Mouse (Mus musculus) liver, embryonic 16.5 days (tissue): Measurements from ENCODE around the gene Cacna2d1. TPM values are rescaled to one million over a fixed set of nuclear protein-coding genes. Genes with fewer than 3 reads are reported as not detected.

Experiments
- ATAC-seq: fragments of 200-750 bp; cut with Nextera tagmentation; 2 replicates; pipeline ENCODE4 v1.8.0; 2017; ENCODE audit warnings: low read depth, mild to moderate bottlenecking, moderate number of reproducible peaks, moderate library complexity
- H3K27ac ChIP-seq: fragments of 300-500 bp; sonication (generic); 2 replicates; pipeline ENCODE4 v1.5.1; 2014; ENCODE audit warnings: mild to moderate bottlenecking, low read length
- H3K27me3 ChIP-seq: fragments of 300-500 bp; sonication (generic); 2 replicates; pipeline ENCODE4 v1.6.1; 2014; ENCODE audit warnings: low read depth, low read length, mixed read lengths; ENCODE audit not compliant: control insufficient read depth, insufficient read depth
- H3K36me3 ChIP-seq: fragments of 300-500 bp; sonication (generic); 2 replicates; pipeline ENCODE4 v1.6.1; 2014; ENCODE audit warnings: mild to moderate bottlenecking; ENCODE audit not compliant: control insufficient read depth, insufficient read depth
- H3K4me1 ChIP-seq: fragments of 300-500 bp; sonication (generic); 2 replicates; pipeline ENCODE4 v1.6.1; 2014; ENCODE audit warnings: low read depth, low read length, mixed read lengths; ENCODE audit not compliant: control insufficient read depth
- H3K4me2 ChIP-seq: fragments of 300-500 bp; sonication (generic); 2 replicates; pipeline ENCODE4 v1.6.1; 2014; ENCODE audit warnings: low read depth, low read length, mixed read lengths
- H3K4me3 ChIP-seq: fragments of 300-500 bp; sonication (generic); 2 replicates; pipeline ENCODE4 v1.5.1; 2014; ENCODE audit warnings: low read depth, mild to moderate bottlenecking, low read length
- H3K9ac ChIP-seq: fragments of 300-500 bp; sonication (generic); 2 replicates; pipeline ENCODE4 v1.6.1; 2014; ENCODE audit warnings: low read depth, low read length
- H3K9me3 ChIP-seq: fragments of 300-500 bp; sonication (generic); replicated peaks from 2 replicates; pipeline ENCODE4 v1.6.1; 2016; ENCODE audit warnings: low read length; ENCODE audit not compliant: control insufficient read depth
- WGBS: fragments of 180-500 bp; shearing (Covaris S2); extraction: QIAGEN DNeasy Blood & Tissue Kit; methylation state at CpG from one replicate; pipeline ENCODE4 v1.1.7; 2014; ENCODE audit not compliant: insufficient replicate concordance; 5-methylcytosine and 5-hydroxymethylcytosine counted together
- polyA plus RNA-seq: library from polyadenylated mRNA; unstranded; fragments of >200 nt; fragmentation: Nextera tagmentation; extraction: Ambion mirVana; gene quantifications from 2 replicates; pipeline ENCODE4 v1.2.1, GENCODE M21; 2015

Gene Cacna2d1
- polyA plus RNA-seq = 0.28 and 0.53 TPM in 2 replicates

GRCm38 (mm10) chr5:15934376-15935233, at the start of gene Cacna2d1:
TSS of gene Cacna2d1 (plus strand) at chr5:15934691.
- H3K4me2 ChIP-seq = peak within 1 kb of the TSS; percentile 59
- H3K27me3 ChIP-seq = peaks cover 31% of the 10 kb centered on the region
- no peaks in the 10 kb centered on the region for H3K9me3 ChIP-seq
- H3K27ac ChIP-seq = no peak within 1 kb of the TSS
- ATAC-seq = peak; percentile 30; the same call in 1 of the 2 replicates
- 1% methylated on average over 65 of the region's 120 CpGs for WGBS
- no peaks in the 10 kb centered on the region for H3K36me3 ChIP-seq
- no peak within 1 kb of the TSS; the same call in 1 of the 2 replicates for H3K9ac ChIP-seq
- peak within 1 kb of the TSS; percentile 48 for H3K4me3 ChIP-seq
- no peaks in the 10 kb centered on the region for H3K4me1 ChIP-seq

- H3K27me3 ChIP-seq = no peaks in the 10 kb centered on the region
- H3K4me2 ChIP-seq = no peak overlapping the region
- no peaks in the 10 kb centered on the region for H3K9me3 ChIP-seq
- no peak overlapping the region for H3K27ac ChIP-seq
- ATAC-seq = no peak
- H3K4me3 ChIP-seq = no peak overlapping the region
- no peaks in the 10 kb centered on the region for H3K4me1 ChIP-seq
- no peak overlapping the region for H3K9ac ChIP-seq
- WGBS = 35% methylated on average over 2 of the region's 2 CpGs
- H3K36me3 ChIP-seq = no peaks in the 10 kb centered on the region
These were observed 39.4 kb upstream of the Cacna2d1 start for GRCm38 (mm10) chr5:15895098-15895497.

GRCm38 (mm10) chr5:15896706-15897105, 37.8 kb upstream of the Cacna2d1 start:
- Histone ChIP-seq H3K27ac (no peak overlapping the region), H3K4me3 (no peak overlapping the region), H3K9ac (no peak overlapping the region), H3K9me3 (no peaks in the 10 kb centered on the region), H3K36me3 (no peaks in the 10 kb centered on the region), H3K4me2 (no peak overlapping the region), H3K4me1 (no peaks in the 10 kb centered on the region), H3K27me3 (no peaks in the 10 kb centered on the region)
- WGBS = 70% methylated on average over 3 of the region's 3 CpGs
- ATAC-seq = no peak

- no peaks in the 10 kb centered on the region for H3K9me3 ChIP-seq
- H3K36me3 ChIP-seq = no peaks in the 10 kb centered on the region
- no peak for ATAC-seq
- no peaks in the 10 kb centered on the region for H3K27me3 ChIP-seq
- H3K9ac ChIP-seq = no peak overlapping the region
- no peak overlapping the region for H3K27ac ChIP-seq
- no peaks in the 10 kb centered on the region for H3K4me1 ChIP-seq
- no peak overlapping the region for H3K4me2 ChIP-seq
- WGBS = 69% methylated on average over 3 of the region's 3 CpGs
- H3K4me3 ChIP-seq = no peak overlapping the region
These were observed 28.0 kb upstream of the Cacna2d1 start for GRCm38 (mm10) chr5:15906446-15906845.

- Histone ChIP-seq H3K4me3 (no peak overlapping the region), H3K9ac (no peak overlapping the region), H3K27ac (no peak overlapping the region), H3K36me3 (no peaks in the 10 kb centered on the region), H3K9me3 (no peaks in the 10 kb centered on the region), H3K27me3 (no peaks in the 10 kb centered on the region), H3K4me1 (no peaks in the 10 kb centered on the region), H3K4me2 (no peak overlapping the region)
- no peak for ATAC-seq
- 57% methylated on average over 1 of the region's 1 CpGs for WGBS
These were observed 19.6 kb upstream of the Cacna2d1 start for GRCm38 (mm10) chr5:15914931-15915330.

GRCm38 (mm10) chr5:15928506-15928905, 6.0 kb upstream of the Cacna2d1 start:
- peaks cover 4% of the 10 kb centered on the region for H3K27me3 ChIP-seq
- ATAC-seq = no peak

GRCm38 (mm10) chr5:15933017-15933416, 1.5 kb upstream of the Cacna2d1 start:
- ATAC-seq = no peak
- WGBS = 20% methylated on average over 6 of the region's 6 CpGs
- H3K9ac ChIP-seq = no peak overlapping the region

More at GRCm38 (mm10) chr5:15928506-15928905, 6.0 kb upstream of the Cacna2d1 start:
- 57% methylated on average over 6 of the region's 6 CpGs for WGBS
- H3K9ac ChIP-seq = no peak overlapping the region
- no peak overlapping the region for H3K4me2 ChIP-seq
- no peak overlapping the region for H3K4me3 ChIP-seq
- H3K4me1 ChIP-seq = no peaks in the 10 kb centered on the region
- H3K9me3 ChIP-seq = no peaks in the 10 kb centered on the region
- no peaks in the 10 kb centered on the region for H3K36me3 ChIP-seq
- no peak overlapping the region for H3K27ac ChIP-seq

GRCm38 (mm10) chr5:15933581-15934375, 713 bp upstream of the Cacna2d1 start:
- Histone ChIP-seq H3K4me1 (no peaks in the 10 kb centered on the region), H3K4me3 (peak overlapping the region; percentile 48), H3K27ac (no peak overlapping the region), H3K27me3 (peaks cover 31% of the 10 kb centered on the region), H3K9ac (no peak overlapping the region), H3K4me2 (peak overlapping the region; percentile 59), H3K36me3 (no peaks in the 10 kb centered on the region), H3K9me3 (no peaks in the 10 kb centered on the region)
- no peak for ATAC-seq
- 9% methylated on average over 17 of the region's 17 CpGs for WGBS

More at GRCm38 (mm10) chr5:15933017-15933416, 1.5 kb upstream of the Cacna2d1 start:
- H3K4me2 ChIP-seq = no peak overlapping the region
- no peak overlapping the region for H3K27ac ChIP-seq
- H3K4me3 ChIP-seq = no peak overlapping the region
- H3K9me3 ChIP-seq = no peaks in the 10 kb centered on the region
- H3K27me3 ChIP-seq = peaks cover 31% of the 10 kb centered on the region
- H3K36me3 ChIP-seq = no peaks in the 10 kb centered on the region
- no peaks in the 10 kb centered on the region for H3K4me1 ChIP-seq
